Mouse (Mus musculus) common myeloid progenitor, adult 5-6 weeks (primary cell): ENCODE results near the gene Ylpm1. TPM values are rescaled to one million over a fixed set of nuclear protein-coding genes. Genes with fewer than 3 reads are reported as not detected.
A peak's percentile ranks its signal among the peaks of the same experiment; 100 is the strongest.

Experiments used
- ATAC-seq: replicated peaks from 2 replicates; pipeline ENCODE4 v1.8.0; 2016; ENCODE audit warnings: low read depth, mild to moderate bottlenecking, moderate TSS enrichment, inconsistent platforms; ENCODE audit not compliant: poor library complexity, severe bottlenecking
- total RNA-seq: library from RNA; stranded (forward); fragments of 200-1000, 187-1606 nt; gene quantifications from 2 replicates; pipeline ENCODE4 v1.2.3, GENCODE M21; 2017

Ylpm1 gene
- total RNA-seq: 110 and 112 TPM in 2 replicates

DNA sequence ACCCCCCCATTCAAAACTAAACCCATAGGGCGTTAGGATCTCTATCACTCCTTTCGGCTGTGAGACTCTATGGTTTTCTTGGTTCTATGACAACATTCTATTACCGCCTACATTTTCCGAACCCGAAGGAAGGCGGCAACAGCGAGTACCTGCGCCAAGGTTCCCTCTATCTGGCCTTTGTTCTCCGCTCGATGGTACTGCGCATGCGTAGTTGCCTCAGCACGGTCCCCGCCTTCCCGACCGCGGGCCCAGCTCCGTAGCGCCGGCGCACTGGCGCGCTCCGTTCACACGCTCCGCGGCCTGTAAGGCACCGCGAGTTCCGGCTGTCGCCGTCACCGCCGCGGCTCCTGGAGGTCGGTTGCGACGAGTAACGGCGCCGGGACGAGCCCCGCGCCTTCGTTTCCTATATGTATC lies at the start of gene Ylpm1:
Ylpm1 (plus strand) TSS at position 239 of the 414 bp plus-strand sequence.
- ATAC-seq: peak; percentile 98

DNA sequence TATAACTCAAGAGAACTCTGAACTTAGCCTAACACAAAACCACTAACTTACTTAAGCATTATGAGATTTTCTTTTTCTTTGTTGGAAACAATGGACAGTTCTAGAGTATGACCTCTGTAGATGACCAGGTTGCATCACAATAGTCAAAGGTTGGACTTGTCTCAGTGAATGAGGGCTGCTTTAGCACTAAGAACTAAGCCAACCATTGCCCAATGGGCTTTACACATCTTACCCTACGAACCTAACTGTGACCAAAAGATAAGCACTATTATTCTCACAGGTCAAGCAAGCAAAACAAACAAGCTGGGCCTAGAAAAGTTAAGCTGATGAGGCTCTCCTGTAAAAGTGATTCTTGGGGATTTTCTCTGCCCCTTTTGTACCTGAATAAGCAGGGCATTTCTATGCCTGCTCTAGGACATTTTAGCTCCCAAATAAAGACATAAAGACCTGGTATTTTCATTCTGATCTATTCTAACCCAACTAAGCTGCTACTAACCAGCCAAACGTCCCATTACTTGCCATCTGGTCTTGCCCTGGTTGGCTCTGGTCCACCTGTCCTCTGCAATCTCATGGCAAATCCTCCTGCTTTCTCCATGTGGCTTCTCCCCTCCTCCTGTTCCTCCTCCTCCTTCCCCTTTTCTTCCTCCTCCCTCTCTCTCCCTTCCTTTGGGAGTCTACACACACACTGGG lies 48.1 kb upstream of the Ylpm1 start:
- no peak for ATAC-seq

DNA sequence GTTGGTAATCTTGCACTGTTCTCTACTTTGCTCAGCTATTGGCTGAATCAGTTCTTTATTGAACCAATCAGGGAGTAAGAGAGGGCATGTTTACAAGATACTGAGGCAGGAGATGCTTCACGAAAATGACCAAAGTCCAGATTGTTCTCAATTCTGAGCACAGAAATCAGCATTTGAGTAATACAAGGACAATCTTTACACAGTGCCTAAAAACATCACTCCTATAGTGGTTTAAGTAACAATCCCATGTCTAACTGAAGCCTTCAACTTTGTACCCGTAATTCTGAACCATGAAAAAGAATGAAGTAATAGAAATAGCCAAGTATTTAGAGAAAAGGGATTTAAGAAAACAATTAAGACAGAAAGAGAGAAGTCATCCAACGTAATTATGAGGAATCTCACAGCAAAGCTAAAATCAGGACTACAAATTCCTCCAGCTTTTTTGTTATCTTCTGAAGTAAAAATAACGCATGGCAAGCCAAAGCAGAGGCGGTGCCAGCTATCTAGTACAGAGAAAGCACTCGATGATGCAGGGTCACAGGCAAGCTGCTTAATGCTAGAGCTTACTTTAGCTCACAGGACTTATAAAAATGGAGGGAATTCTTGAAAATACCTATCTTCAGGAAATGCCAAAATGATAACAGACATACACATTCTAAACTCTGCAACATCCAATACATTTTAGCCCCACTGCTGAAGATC lies 47.4 kb upstream of the Ylpm1 start:
- no peak for ATAC-seq

DNA sequence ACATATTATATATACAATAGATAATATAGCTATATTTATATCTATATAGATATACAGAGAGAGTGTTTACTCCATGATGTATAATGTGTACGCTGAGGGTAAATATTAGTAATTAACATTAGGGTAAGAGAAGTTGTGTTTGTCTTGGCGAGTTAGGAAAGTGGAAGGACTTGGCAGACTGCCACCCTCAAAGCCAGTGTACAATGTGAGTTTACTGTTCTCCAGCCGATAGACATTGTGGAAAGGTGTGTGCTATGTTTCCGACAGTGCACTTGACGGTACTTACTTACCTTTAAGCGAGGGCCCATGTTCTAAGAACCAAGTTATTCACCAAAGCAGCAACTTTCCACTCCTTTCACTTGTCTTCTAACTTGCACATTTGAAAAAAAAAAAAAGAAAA lies 45.4 kb upstream of the Ylpm1 start:
- no peak for ATAC-seq

DNA sequence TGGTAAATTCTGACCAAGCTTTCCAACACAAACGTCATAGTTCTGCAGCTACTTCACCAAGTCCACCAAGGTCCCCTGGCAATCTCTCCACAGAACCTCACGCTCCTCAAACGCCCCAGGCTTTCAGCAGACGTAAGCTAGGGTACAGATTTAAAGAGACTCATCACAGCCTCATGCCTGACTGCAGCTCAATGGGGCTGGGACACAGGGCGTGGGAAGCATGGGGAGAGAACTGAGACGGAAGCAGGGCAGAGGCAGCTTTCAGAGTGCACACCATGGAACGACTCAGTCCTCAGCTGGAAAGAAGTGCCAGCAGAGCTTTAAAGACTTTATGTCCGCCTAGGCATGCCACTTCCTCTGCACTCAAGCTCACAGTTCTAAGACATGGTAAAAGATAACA lies 44.6 kb upstream of the Ylpm1 start:
- ATAC-seq: no peak

DNA sequence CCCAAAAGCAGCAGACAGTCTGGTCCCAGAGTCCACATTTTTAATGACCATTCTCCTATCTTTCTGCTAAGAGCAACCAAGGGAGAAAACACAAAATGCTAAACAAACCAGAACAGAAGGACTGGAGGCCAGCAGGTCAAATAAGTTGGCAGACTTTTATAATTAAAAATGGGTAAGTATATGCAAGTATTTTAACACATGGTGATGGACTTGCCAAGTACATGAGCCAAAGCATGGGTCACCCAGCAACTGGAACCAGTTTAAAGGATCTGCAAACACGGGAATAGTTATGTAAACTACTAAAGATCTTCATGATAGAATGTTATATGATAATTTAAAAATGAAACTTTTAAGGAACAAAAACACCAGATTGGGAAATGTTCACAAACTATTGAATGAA lies 43.8 kb upstream of the Ylpm1 start:
- no peak for ATAC-seq

DNA sequence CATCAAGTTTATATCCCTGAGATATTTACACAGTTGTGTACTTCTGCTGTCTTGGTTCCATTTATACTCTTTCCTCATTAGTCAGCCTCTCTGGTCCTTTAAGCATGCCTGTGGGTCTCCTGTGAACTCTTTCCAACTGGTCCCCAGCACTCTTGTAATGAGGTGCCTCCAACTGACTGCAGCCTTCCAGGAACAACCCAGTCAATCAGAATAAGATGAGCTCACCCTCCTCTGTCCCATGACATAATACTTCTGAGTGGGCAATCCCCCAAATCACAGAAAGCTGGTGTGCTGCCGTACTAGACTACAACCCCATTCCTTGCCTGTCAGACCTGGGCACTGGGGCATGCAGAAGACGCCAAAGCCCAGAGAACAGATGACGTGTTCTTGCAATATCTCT lies 39.8 kb upstream of the Ylpm1 start:
- no peak for ATAC-seq

GRCm38 (mm10) chr12:84958794-84959356 lies 37.2 kb upstream of the Ylpm1 start:
- ATAC-seq: no peak

- ATAC-seq: peak; percentile 68
Measured at GRCm38 (mm10) chr12:84962606-84963005, 33.5 kb upstream of the Ylpm1 start.

DNA sequence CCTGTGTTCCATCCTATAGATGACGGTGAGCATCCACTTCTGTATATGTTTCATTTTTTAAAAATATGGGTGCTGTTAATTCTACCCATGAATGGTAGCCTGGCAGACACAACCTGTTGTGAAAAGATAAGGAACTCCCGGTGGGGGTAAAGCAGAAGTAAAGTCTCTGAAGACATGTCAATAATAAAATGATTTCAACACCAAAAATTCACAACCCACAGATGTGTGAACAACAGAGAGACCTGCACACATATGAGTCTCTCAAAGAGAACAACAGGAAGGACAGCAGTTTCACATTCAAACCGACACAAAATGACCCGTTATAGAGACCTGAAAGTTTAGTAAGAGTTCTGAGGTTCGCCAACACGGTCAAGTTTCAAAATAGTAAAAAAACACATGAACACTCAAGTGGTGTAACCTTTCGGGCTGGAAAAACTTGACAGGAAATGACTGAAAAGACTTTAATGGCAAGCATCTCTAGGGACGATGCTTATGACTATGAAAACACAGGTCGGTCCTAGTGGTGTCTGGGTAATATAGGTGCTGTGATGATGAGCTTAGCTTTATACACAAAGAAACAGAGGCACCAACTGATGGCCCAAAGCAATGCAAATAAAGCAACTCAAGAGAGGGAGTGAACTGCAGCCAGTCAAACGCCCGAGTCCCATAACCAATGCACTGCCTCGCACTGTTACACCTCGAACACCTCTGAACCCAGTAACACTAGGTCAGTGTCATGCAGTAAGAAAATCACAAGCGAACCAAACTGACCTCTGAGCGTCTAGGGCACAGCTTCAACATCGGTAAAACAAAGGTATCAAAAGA lies 27.1 kb upstream of the Ylpm1 start:
- peak; percentile 58 for ATAC-seq

GRCm38 (mm10) chr12:84969656-84970427 lies 26.3 kb upstream of the Ylpm1 start:
- ATAC-seq: no peak

- ATAC-seq: peak; percentile 95
Measured at GRCm38 (mm10) chr12:84970428-84971096, 25.6 kb upstream of the Ylpm1 start, which contains the start of the genes Fcf1 and Arel1. Gene Fcf1, plus strand, starts transcription at chr12:84970897. Gene Arel1, minus strand, starts transcription at chr12:84970900.

GRCm38 (mm10) chr12:84979264-84979862 lies 16.8 kb upstream of the Ylpm1 start:
- no peak for ATAC-seq

- ATAC-seq: no peak
Measured at GRCm38 (mm10) chr12:84989456-84989855, 6.7 kb upstream of the Ylpm1 start.

DNA sequence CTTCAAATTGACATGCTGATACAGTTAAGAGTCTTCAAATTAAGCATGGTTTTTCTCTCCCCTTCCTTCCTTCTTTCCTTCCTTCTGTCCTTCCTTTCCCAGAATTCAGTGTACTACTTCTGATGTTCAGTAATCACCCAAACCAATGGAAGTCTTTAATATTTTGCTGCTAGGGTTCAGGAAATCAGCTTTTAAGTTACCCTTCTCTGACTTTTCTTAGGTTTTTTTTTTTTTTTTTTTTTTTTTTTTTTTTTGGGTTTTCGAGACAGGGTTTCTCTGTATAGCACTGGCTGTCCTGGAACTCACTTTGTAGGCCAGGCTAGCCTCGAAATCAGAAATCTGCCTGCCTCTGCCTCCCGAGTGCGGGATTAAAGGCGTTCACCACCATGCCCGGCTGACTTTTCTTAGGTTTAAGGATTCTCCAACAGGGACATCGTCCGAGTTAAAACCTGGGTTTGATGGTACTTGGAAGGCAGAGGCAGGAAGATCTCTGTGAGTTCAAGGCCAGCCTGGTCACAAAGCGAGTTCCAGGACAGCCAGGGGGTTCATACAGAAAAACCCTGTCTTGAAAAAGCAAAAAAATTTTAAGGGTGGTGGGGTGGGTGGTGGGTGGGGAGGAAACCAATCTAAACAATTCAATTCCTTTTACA lies 884 bp upstream of the Ylpm1 start:
- ATAC-seq: no peak

DNA sequence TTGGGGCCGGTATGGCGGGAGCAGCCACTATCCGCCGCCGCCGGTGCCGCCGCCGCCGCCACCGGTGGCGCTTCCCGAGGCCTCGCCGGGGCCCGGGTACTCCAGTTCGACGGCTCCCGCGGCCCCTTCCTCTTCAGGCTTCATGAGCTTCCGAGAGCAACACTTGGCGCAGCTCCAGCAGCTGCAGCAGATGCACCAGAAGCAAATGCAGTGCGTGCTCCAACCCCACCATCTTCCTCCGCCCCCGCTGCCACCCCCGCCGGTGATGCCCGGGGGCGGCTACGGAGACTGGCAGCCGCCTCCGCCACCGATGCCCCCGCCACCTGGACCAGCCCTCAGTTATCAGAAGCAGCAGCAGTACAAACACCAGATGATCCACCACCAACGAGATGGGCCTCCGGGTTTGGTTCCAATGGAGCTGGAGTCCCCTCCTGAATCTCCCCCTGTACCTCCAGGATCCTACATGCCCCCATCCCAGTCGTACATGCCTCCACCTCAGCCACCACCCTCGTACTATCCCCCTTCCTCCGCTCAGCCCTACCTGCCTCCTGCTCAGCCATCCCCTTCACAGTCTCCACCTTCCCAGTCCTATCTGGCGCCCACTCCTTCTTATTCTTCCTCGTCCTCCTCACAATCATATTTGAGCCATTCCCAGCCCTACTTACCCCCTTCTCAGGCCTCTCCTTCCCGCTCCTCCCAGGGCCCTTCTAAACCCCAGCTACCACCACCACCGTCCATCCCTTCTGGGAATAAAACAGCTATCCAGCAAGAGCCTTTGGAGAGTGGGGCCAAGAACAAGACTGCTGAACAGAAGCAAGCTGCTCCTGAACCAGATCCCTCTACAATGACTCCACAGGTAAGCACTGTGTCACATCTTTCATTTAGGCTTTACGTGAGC lies 629 bp downstream of the Ylpm1 start:
- ATAC-seq: no peak; the same call in 1 of the 2 replicates

DNA sequence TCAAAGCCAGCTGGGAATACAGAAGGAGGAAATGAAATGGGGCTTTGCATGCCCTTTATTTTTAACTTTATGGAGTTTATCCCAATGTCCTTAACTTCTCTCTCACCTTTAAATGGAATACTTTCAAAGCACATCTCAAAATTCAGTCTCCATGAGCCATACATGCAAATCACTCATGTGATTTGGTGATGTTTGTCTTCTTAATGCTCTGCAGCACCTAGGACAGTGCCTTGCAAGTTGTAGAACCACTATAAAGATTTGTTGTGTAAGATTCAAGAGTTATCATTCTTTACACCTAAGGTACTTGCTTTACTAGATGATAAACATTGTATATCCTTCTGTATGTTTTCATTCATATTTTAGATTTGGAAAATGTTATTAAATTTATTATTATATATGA lies 2.9 kb downstream of the Ylpm1 start:
- ATAC-seq: no peak
